Mouse (Mus musculus) embryonic facial prominence, embryonic 14.5 days (tissue): ENCODE measurements at regions not wholly inside any gene's neighbourhood (a gene's known extent, or its start where the extent isn't known, plus 50 kb on each side); places are given as distances from the start of the nearest gene placed in this dataset.

Experiments used
- ATAC-seq: fragments of 200-750 bp; cut with Nextera tagmentation; 2 replicates; pipeline ENCODE4 v1.8.0; 2017; ENCODE audit warnings: low read depth, moderate number of reproducible peaks, moderate TSS enrichment
- DNase-seq: peaks from one replicate; pipeline ENCODE4 v3.0.0-alpha.2; 2015; ENCODE audit warnings: low spot score
- H3K27ac ChIP-seq: fragments of 300-500 bp; sonication (generic); replicated peaks from 2 replicates; pipeline ENCODE4 v1.5.1; 2014; ENCODE audit warnings: low read depth, mild to moderate bottlenecking, low read length, moderate library complexity
- H3K27me3 ChIP-seq: fragments of 300-500 bp; sonication (generic); replicated peaks from 2 replicates; pipeline ENCODE4 v1.6.1; 2014; ENCODE audit warnings: low read length; ENCODE audit not compliant: control insufficient read depth, insufficient read depth
- H3K36me3 ChIP-seq: fragments of 300-500 bp; sonication (generic); 2 replicates; pipeline ENCODE4 v1.6.1; 2014; ENCODE audit warnings: low read length, mixed read lengths; ENCODE audit not compliant: control insufficient read depth, insufficient read depth
- H3K4me1 ChIP-seq: fragments of 300-500 bp; sonication (generic); 2 replicates; pipeline ENCODE4 v1.6.1; 2014; ENCODE audit warnings: antibody characterized with exemption, low read length; ENCODE audit not compliant: control insufficient read depth, insufficient read depth
- H3K4me2 ChIP-seq: fragments of 300-500 bp; sonication (generic); 2 replicates; pipeline ENCODE4 v1.6.1; 2014; ENCODE audit warnings: low read depth, mild to moderate bottlenecking, low read length, moderate library complexity, mixed read lengths
- H3K4me3 ChIP-seq: fragments of 300-500 bp; sonication (generic); 2 replicates; pipeline ENCODE4 v1.5.1; 2014; ENCODE audit warnings: low read depth, mild to moderate bottlenecking, low read length
- H3K9ac ChIP-seq: fragments of 300-500 bp; sonication (generic); 2 replicates; pipeline ENCODE4 v1.6.1; 2014; ENCODE audit warnings: low read depth, mild to moderate bottlenecking, low read length, moderate library complexity, mixed read lengths
- H3K9me3 ChIP-seq: fragments of 300-500 bp; sonication (generic); 2 replicates; pipeline ENCODE4 v1.6.1; 2016; ENCODE audit warnings: low read length; ENCODE audit not compliant: control insufficient read depth
- WGBS: fragments of 180-500 bp; shearing (Covaris S2); extraction: QIAGEN DNeasy Blood & Tissue Kit; methylation state at CpG from one replicate; pipeline ENCODE4 v1.1.7; 2014; 5-methylcytosine and 5-hydroxymethylcytosine counted together

GRCm38 (mm10) chr13:25932810-25933209 is 662.5 kb upstream of the Nrsn1 start:
- H3K4me1 ChIP-seq = peaks cover 10% of the 10 kb centered on the region
- ATAC-seq (peak; percentile 88), DNase-seq (peak; percentile 90)
- H3K9me3 ChIP-seq = no peaks in the 10 kb centered on the region
- no peak overlapping the region for H3K9ac ChIP-seq
- no peaks in the 10 kb centered on the region for H3K36me3 ChIP-seq
- no peak overlapping the region for H3K4me2 ChIP-seq
- peak overlapping the region; percentile 75; the same call in 1 of the 2 replicates for H3K27ac ChIP-seq
- H3K4me3 ChIP-seq = no peak overlapping the region
- no peaks in the 10 kb centered on the region for H3K27me3 ChIP-seq
- 0% methylated on average over 1 of the region's 1 CpGs for WGBS

GRCm38 (mm10) chr13:25932365-25932764 is 662.1 kb upstream of the Nrsn1 start:
- Histone ChIP-seq H3K36me3 (no peaks in the 10 kb centered on the region), H3K9me3 (no peaks in the 10 kb centered on the region), H3K9ac (no peak overlapping the region), H3K27ac (no peak overlapping the region), H3K4me3 (no peak overlapping the region), H3K4me1 (peaks cover 10% of the 10 kb centered on the region), H3K27me3 (no peaks in the 10 kb centered on the region), H3K4me2 (no peak overlapping the region)
- DNase-seq = no peak
- WGBS = 37% methylated on average over 2 of the region's 2 CpGs
- no peak for ATAC-seq

DNA sequence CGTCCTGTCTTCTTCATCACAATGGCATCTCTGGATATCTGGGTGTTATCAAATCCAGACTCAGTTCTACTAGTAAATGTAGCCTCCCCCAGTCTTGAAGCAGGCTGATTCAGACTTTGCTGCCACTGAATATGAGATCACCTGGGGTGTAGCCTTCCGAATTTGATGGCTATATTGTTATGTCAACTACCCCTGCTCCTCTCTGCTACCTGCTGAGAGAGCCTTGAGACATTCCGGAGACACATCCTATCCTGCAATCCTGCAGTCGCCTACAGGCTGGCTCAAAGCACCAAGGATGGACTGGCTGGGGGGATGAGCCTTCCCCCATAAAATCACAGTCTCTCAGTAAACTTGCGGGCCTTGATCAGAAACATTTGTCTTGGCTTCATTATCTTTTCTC is 655.4 kb upstream of the Nrsn1 start:
- no peak overlapping the region for H3K4me2 ChIP-seq
- WGBS = 89% methylated on average over 5 of the region's 5 CpGs
- H3K27me3 ChIP-seq = no peaks in the 10 kb centered on the region
- no peak overlapping the region for H3K27ac ChIP-seq
- H3K4me1 ChIP-seq = no peaks in the 10 kb centered on the region
- no peaks in the 10 kb centered on the region for H3K36me3 ChIP-seq
- no peak overlapping the region for H3K4me3 ChIP-seq
- ATAC-seq = no peak
- no peaks in the 10 kb centered on the region for H3K9me3 ChIP-seq
- no peak for DNase-seq
- H3K9ac ChIP-seq = no peak overlapping the region

- DNase-seq (no peak), ATAC-seq (no peak)
- Histone ChIP-seq H3K9me3 (no peaks in the 10 kb centered on the region), H3K9ac (no peak overlapping the region), H3K27ac (no peak overlapping the region), H3K36me3 (no peaks in the 10 kb centered on the region), H3K4me2 (no peak overlapping the region), H3K4me1 (no peaks in the 10 kb centered on the region), H3K27me3 (no peaks in the 10 kb centered on the region), H3K4me3 (no peak overlapping the region)
- 81% methylated on average over 5 of the region's 5 CpGs for WGBS
Measured at GRCm38 (mm10) chr13:25899871-25900270, 629.6 kb upstream of the Nrsn1 start.

DNA sequence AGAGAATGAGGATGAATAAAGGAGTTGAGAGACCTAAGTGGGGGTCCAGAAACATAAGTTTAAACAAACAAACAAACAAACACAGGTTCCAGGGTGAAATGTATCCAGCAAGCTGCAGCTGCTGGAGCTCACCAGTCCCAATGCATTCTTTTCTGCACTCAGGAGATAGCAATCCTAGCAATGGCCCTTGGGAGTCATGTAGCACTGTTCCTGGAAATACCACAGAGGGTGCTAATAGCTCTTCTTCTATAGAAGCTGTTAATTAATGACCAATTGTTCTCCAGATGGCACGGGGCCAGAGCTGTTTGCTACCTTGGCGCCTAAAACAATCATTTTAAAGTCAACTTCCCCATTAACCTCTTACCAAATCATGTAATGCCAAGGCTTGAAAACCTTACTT is 622.8 kb upstream of the Nrsn1 start:
- Histone ChIP-seq H3K27me3 (no peaks in the 10 kb centered on the region), H3K9me3 (no peaks in the 10 kb centered on the region), H3K4me1 (no peaks in the 10 kb centered on the region), H3K27ac (no peak overlapping the region), H3K9ac (no peak overlapping the region), H3K4me2 (no peak overlapping the region), H3K4me3 (no peak overlapping the region), H3K36me3 (no peaks in the 10 kb centered on the region)
- WGBS = 63% methylated on average over 2 of the region's 2 CpGs
- peak; percentile 68; the same call in 1 of the 2 replicates for ATAC-seq
- DNase-seq = peak; percentile 16

GRCm38 (mm10) chr13:25882818-25883217 is 612.5 kb upstream of the Nrsn1 start:
- no peak overlapping the region for H3K4me3 ChIP-seq
- no peak overlapping the region for H3K4me2 ChIP-seq
- no peaks in the 10 kb centered on the region for H3K9me3 ChIP-seq
- DNase-seq (no peak), ATAC-seq (no peak)
- H3K36me3 ChIP-seq = no peaks in the 10 kb centered on the region
- no peak overlapping the region for H3K27ac ChIP-seq
- no peaks in the 10 kb centered on the region for H3K27me3 ChIP-seq
- WGBS = 84% methylated on average over 4 of the region's 4 CpGs
- no peaks in the 10 kb centered on the region for H3K4me1 ChIP-seq
- no peak overlapping the region for H3K9ac ChIP-seq

GRCm38 (mm10) chr13:25868923-25869322 is 598.6 kb upstream of the Nrsn1 start:
- Histone ChIP-seq H3K4me3 (no peak overlapping the region), H3K9ac (no peak overlapping the region), H3K36me3 (no peaks in the 10 kb centered on the region), H3K4me2 (no peak overlapping the region), H3K27me3 (no peaks in the 10 kb centered on the region), H3K4me1 (no peaks in the 10 kb centered on the region), H3K27ac (no peak overlapping the region), H3K9me3 (no peaks in the 10 kb centered on the region)
- WGBS = 79% methylated on average over 1 of the region's 1 CpGs
- DNase-seq (no peak), ATAC-seq (no peak)

GRCm38 (mm10) chr13:25858207-25858606 is 587.9 kb upstream of the Nrsn1 start:
- Histone ChIP-seq H3K9me3 (no peaks in the 10 kb centered on the region), H3K4me3 (no peak overlapping the region), H3K27ac (no peak overlapping the region), H3K36me3 (no peaks in the 10 kb centered on the region), H3K4me2 (no peak overlapping the region), H3K9ac (no peak overlapping the region), H3K27me3 (no peaks in the 10 kb centered on the region), H3K4me1 (no peaks in the 10 kb centered on the region)
- ATAC-seq (no peak), DNase-seq (no peak)

DNA sequence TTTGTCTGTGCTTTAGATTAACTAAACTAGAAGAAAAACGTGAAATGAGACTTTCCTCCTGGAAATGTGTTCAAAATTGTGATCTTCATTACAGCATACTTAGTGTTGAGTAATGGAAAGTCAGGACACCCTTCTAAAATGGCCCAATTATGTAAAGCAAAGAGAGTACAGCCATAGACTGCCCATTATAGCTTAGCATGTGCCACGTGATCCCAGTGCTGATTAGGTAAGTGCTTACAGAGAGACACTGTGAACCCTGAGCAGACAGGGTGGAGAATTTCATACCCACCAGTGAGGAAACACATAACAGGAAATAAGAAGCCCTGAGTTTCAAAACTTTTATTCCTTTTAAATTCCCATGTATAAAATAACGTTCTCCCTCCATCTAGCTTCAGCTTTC is 587.3 kb upstream of the Nrsn1 start:
- Histone ChIP-seq H3K27ac (no peak overlapping the region), H3K27me3 (no peaks in the 10 kb centered on the region), H3K4me2 (no peak overlapping the region), H3K4me1 (no peaks in the 10 kb centered on the region), H3K36me3 (no peaks in the 10 kb centered on the region), H3K4me3 (no peak overlapping the region), H3K9me3 (no peaks in the 10 kb centered on the region), H3K9ac (no peak overlapping the region)
- ATAC-seq (0 out of 2 replicates have a peak, but pooled peaks have one; percentile 37), DNase-seq (peak; percentile 17)
- 39% methylated on average over 3 of the region's 3 CpGs for WGBS
